In genomic region chr13:44811601-44812000, GRCm38 (mm10) we compare ENCODE assay signal across 12 mouse cellular contexts.
"Had no signal": no experiment of that assay in that cellular context is flagged by ENCODE, and none has a peak within 500 bp of the region (broad histone marks: within the 10 kb centered on the region; RNA-seq: fewer than 3 reads in every experiment).

No protein-coding gene starts in this region.

- DNase-seq: kidney, adult 2 months; kidney, postnatal 25 days; layer of hippocampus, adult 9-11 months; liver, postnatal 0 days; lung, embryonic 14.5 days; lung, postnatal 36 days; midbrain, embryonic 14.5 days; right cerebral cortex, adult 18-20 months; right cerebral cortex, postnatal 14 days; right cerebral cortex, postnatal 4 days; thymus, postnatal 25 days had no signal

- ATAC-seq: liver, postnatal 0 days; lung, postnatal 0 days had no signal
